Mouse (Mus musculus) lung, adult 2 months (tissue): Measurements from ENCODE around the gene Lhb. TPM values are rescaled to one million over a fixed set of nuclear protein-coding genes. Genes with fewer than 3 reads are reported as not detected.
A peak's percentile ranks its signal among the peaks of the same experiment; 100 is the strongest.

Experiments
- DNase-seq: peaks from one replicate; pipeline ENCODE4 v3.0.0; 2022
- H3K4me1 ChIP-seq: fragments of 200-500 bp; 2 replicates; pipeline ENCODE4 v1.6.1; 2011; ENCODE audit warnings: low read length; ENCODE audit not compliant: control insufficient read depth, insufficient read depth
- H3K4me3 ChIP-seq: fragments of 200-500 bp; replicated peaks from 2 replicates; pipeline ENCODE3; 2011; ENCODE audit warnings: low read depth, mild to moderate bottlenecking, control low read depth, low read length; ENCODE audit errors: extremely low read depth
- CTCF ChIP-seq: fragments of 200-500 bp; IDR thresholded peaks from 2 replicates; pipeline ENCODE4 v1.5.1; 2011; ENCODE audit warnings: mild to moderate bottlenecking, low read length, control low read depth; ENCODE audit not compliant: insufficient read depth
- POLR2A ChIP-seq: fragments of 200-500 bp; IDR thresholded peaks from 2 replicates; pipeline ENCODE4 v1.6.1; 2011; ENCODE audit warnings: low read depth, mild to moderate bottlenecking, control low read depth, low read length, borderline replicate concordance; ENCODE audit errors: extremely low read depth
- WGBS: fragments of 180-500 bp; shearing (Covaris S2); methylation state at CpG from one replicate; pipeline ENCODE4 v1.1.7; 2018; 5-methylcytosine and 5-hydroxymethylcytosine counted together
- polyA plus RNA-seq: library from polyadenylated mRNA; depleted of rRNA; stranded (reverse); fragments of >200 nt; gene quantifications from 2 replicates; pipeline ENCODE4 v1.2.3, GENCODE M21; 2012

Lhb gene
- polyA plus RNA-seq, 1 experiment = 26.5 TPM

DNA sequence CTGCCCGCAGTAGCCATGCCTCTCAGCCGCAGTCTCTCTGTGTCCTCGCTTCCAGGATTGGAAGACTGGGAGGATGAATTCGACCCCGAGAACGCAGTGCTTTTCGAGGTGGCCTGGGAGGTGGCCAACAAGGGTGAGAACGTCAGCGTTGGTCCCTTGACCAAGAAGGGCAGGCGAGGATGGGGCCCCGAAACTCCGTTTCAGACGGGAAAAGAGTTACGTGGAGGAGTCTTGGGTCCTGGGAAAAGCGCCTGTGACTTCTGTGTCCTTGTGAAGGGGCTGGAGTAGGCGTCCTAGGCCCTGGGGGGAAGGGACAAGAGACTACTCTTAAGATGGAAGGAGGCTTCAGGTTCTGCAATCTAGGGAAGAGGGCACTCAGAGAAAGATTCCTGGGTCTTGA is 14.4 kb downstream of the Lhb start:
- DNase-seq = no peak
- no peak for TF ChIP-seq POLR2A
- WGBS = under 1% methylated on average over 16 of the region's 16 CpGs
- peaks cover 9% of the 10 kb centered on the region for H3K4me1 ChIP-seq
- H3K4me3 ChIP-seq = peak overlapping the region; percentile 67

GRCm38 (mm10) chr7:45436444-45436843 is 15.8 kb downstream of the Lhb start:
- 87% methylated on average over 5 of the region's 5 CpGs for WGBS
- Histone ChIP-seq H3K4me3 (no peak overlapping the region), H3K4me1 (peaks cover 9% of the 10 kb centered on the region)
- no peak for DNase-seq
- no peak for TF ChIP-seq POLR2A
- no peak for TF ChIP-seq CTCF

- no peak for TF ChIP-seq CTCF
- no peak for TF ChIP-seq POLR2A
- Histone ChIP-seq H3K4me1 (peaks cover 9% of the 10 kb centered on the region), H3K4me3 (no peak overlapping the region)
- no peak for DNase-seq
- 65% methylated on average over 6 of the region's 6 CpGs for WGBS
Observed at GRCm38 (mm10) chr7:45437046-45437445, 16.4 kb downstream of the Lhb start.

- DNase-seq = peak; percentile 50
- Histone ChIP-seq H3K4me1 (peaks cover 9% of the 10 kb centered on the region), H3K4me3 (no peak within 1 kb of the TSS)
- WGBS = 41% methylated on average over 19 of the region's 19 CpGs
- TF ChIP-seq POLR2A = 0 out of 2 replicates have a peak, but pooled peaks have one; percentile 26
- TF ChIP-seq CTCF = peak; percentile 7; the same call in 1 of the 2 replicates
Observed at GRCm38 (mm10) chr7:45437521-45438276, 17.1 kb downstream of the Lhb start, which contains the start of gene Ruvbl2. TSS of gene Ruvbl2 (minus strand) at chr7:45438096.

DNA sequence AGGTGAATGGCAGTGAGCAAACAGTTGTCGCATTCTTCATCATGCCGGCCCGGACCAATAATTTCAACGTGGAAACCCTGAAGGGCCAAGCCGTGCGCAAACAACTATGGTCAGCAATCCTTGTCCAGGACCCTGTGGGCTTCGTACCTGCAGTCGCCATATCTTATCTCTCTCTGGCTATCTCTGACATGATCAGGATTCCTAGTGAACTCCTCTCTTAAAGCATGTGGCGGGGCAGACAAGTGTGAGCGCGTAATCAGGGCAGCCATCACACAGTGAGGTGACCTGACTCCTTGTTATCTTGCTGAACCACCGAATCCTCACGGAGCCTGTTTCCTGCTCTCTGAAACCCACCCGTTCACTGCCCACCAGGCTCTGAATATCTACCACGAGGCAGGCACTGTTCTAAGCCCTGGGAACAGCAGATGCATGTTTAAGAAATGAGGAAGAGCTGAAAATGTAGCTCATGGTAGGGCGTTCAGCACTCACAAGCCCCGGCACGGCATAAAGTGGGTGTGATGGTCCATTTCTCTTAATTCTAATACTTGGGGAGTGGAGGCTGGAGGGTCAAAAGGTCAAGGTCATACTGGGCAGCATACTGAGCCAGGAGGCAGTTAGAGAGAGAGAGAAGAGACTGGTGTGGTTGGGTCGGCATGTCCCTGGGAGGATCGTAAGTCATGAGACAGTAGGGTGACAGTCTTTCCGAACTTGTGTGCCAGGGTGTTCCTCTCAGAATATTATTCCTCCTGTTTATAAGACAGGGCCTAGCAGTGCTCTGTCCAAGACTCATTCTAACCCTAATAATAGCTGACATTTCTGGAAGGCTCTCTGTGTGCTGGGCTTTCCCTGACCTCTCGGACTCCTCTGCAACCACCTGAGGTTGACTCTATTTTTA is 23.2 kb downstream of the Lhb start:
- Histone ChIP-seq H3K4me1 (no peaks in the 10 kb centered on the region; the same call in 1 of the 2 replicates), H3K4me3 (no peak overlapping the region)
- TF ChIP-seq CTCF (no peak), POLR2A (no peak)
- DNase-seq = no peak
- WGBS = 78% methylated on average over 22 of the region's 22 CpGs

DNA sequence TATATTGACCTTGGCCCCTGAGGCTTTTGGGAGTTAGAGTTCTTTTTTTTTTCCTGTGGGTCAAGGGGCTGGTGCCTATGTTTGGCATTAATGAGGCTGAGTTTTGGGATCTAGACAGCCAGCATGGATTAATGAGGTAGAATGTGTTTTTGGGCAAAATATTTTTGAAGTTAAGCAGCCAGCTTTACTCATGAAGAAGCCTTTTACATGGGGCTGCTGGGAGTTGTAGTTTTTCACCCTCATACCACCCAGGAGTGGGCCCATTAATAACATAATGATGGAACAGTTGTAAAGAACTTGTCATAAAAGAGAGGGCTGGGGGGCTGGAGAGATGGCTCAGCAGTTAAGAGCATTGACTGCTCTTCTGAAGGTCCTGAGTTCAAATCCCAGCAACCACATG is 26.0 kb downstream of the Lhb start:
- TF ChIP-seq POLR2A (no peak), CTCF (no peak)
- no peaks in the 10 kb centered on the region; the same call in 1 of the 2 replicates for H3K4me1 ChIP-seq
- DNase-seq = no peak
- no peak overlapping the region for H3K4me3 ChIP-seq

- DNase-seq = no peak
- 36% methylated on average over 11 of the region's 11 CpGs for WGBS
- Histone ChIP-seq H3K4me3 (no peak overlapping the region), H3K4me1 (no peaks in the 10 kb centered on the region; the same call in 1 of the 2 replicates)
- TF ChIP-seq CTCF (peak; percentile 53), POLR2A (no peak)
Observed at GRCm38 (mm10) chr7:45447325-45447990, 26.8 kb downstream of the Lhb start.

- Histone ChIP-seq H3K4me1 (no peaks in the 10 kb centered on the region; the same call in 1 of the 2 replicates), H3K4me3 (no peak overlapping the region)
- TF ChIP-seq POLR2A (no peak), CTCF (no peak)
- DNase-seq = no peak
- 81% methylated on average over 1 of the region's 1 CpGs for WGBS
Observed at GRCm38 (mm10) chr7:45449974-45450373, 29.4 kb downstream of the Lhb start.

DNA sequence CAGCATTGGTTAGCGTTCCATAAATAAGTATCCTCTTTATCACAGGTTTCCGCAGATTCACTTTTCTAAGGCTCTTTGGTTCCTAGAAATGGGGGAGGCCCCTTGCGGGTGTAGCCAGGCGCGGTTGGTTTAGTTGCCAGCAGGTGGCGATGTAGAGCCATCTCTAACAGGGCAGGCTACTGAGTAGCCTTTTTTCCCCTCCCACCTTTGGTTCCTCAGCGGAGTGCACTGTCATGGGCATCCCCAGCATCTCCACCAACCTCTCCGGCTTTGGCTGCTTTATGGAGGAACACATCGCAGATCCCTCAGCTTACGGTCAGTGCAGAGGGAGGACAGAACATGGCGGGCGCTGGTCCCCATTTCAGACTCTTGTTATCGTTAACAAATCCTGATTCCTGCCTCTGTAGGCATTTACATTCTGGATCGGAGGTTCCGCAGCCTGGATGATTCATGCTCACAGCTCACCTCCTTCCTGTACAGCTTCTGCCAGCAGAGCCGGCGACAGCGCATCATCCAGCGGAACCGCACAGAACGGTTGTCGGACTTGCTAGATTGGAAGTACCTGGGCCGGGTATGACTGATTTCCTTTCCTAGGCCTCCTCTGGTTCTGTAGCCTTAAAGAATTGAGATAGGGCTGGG is 30.8 kb downstream of the Lhb start:
- DNase-seq = peak; percentile 75
- H3K4me3 ChIP-seq = no peak overlapping the region
- WGBS = 55% methylated on average over 23 of the region's 23 CpGs
- no peaks in the 10 kb centered on the region; the same call in 1 of the 2 replicates for H3K4me1 ChIP-seq
- TF ChIP-seq CTCF = peak; percentile 76
- TF ChIP-seq POLR2A = no peak
